Mouse (Mus musculus) embryonic stem cell, embryonic (primary cell): ENCODE measurements at regions not wholly inside any gene's neighbourhood (a gene's known extent, or its start where the extent isn't known, plus 50 kb on each side); places are given as distances from the start of the nearest gene placed in this dataset.

ENCODE experiments used
- CTCF ChIA-PET, 4 experiments: fragments of 300-600 bp in 2 of 4; fragments of 350-600 bp in 2 of 4; sonication (Branson Sonifier 250); formaldehyde crosslinking; loops; one replicate each; lab custom pipeline; 2022; ENCODE audit warnings: inconsistent platforms in 2 of 4; lab: Charles Lee
- POLR2A ChIA-PET, 4 experiments: fragments of 300-600 bp in 2 of 4; fragments of 350-600 bp in 2 of 4; sonication (Branson Sonifier 250); formaldehyde crosslinking; loops; one replicate each; lab custom pipeline; 2022; ENCODE audit warnings: antibody characterized with exemption in 4 of 4, inconsistent platforms in 1 of 4; lab: Charles Lee

DNA sequence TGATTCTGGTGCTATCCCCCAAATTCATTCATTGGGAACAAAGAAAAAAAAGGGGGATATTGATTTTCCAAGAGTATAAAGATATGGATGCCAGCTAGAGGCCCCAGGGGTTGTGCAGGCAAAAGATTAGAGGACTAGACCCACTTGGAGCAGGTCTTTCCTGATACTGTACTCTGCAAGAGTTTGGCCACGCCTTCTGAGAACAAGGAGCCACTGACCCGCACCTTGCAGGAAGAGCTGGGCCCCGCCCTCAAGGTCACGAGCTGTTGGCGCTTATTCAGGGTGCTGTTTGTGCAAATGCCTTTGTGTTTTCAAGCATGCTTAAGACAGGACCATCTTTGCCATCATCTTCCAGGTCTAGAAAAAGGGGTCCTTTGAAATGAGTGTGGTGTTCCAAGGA, 54.5 kb upstream of the Slc7a1 start:
- POLR2A ChIA-PET: interaction anchor here in 3 of 4 experiments (0.6 to 1.9 kb wide), 5 partner anchors 12 to 70 kb away, joined by 3 to 10 read pairs (median 3); no protein-coding TSS in a partner anchor
- CTCF ChIA-PET: interaction anchor here (0.6 to 2.0 kb wide), 9 partner anchors 12 to 354 kb away, joined by 3 to 8 read pairs (median 4); no protein-coding TSS in a partner anchor

DNA sequence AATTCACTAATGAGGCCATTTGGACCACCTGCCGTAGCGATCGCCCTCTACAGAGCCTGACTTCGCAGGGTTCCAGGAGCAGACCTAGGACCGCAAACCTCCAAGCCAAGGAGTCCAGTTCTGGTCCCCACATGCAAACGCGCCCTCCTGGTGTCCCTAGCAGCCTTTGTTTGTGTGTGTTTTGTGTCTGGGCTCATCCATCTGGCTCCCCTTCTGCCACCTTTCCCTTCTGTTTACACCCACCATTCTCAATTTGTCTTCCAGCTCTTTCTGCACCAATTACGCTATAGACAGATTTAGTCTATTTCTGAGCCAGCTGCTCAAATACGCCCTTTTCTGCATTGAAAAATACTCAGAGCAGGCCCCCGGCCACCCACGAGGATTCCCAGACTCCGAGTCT, 54.1 kb upstream of the Slc7a1 start:
- POLR2A ChIA-PET: interaction anchor here in 2 of 4 experiments (0.6 to 1.9 kb wide), 3 partner anchors 13 to 60 kb away, joined by 3 to 10 read pairs (median 3); no protein-coding TSS in a partner anchor
- CTCF ChIA-PET: interaction anchor here (0.6 to 1.6 kb wide), 10 partner anchors 12 to 1099 kb away, joined by 3 to 6 read pairs (median 3); no protein-coding TSS in a partner anchor

DNA sequence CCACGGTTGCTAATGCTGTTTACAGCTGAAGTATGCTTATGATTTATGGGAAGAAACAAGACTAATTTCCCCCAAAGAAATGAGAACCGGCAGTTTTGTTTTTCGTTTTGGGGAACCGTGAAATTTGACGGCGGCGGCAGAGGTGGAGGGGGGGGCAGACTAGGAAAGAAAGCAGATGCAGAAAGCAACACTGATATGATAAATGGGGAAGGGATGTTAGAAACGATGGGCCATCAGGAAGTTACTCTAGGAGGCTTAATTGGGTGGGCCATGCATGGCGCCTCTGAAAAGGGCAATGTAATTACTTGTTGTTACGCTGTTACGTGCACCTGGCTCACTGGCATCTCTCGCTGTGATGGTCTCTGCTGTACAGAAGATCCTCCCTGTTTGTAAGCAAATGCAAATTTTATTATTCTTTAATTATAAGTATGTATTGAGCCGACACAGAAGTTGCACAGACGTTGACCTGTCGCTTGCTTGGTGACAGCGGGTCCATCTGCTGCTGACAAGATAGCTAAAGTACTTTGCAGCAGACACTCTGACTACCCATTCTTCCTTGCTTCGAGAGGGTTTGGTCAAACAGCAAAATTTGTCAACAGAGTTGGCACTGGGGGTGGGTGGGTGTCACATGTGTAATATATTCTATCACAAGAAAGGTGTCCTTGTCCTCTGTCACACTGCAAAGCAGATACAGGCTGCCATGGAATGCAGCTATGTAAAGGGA, 53.4 kb upstream of the Slc7a1 start:
- ChIA-PET CTCF (interaction anchor here (0.6 to 4.5 kb wide), 13 partner anchors 11 to 1100 kb away, joined by 3 to 24 read pairs (median 4); no protein-coding TSS in a partner anchor), POLR2A (interaction anchor here in 3 of 4 experiments (0.6 to 1.3 kb wide), 3 partner anchors 21 to 57 kb away, joined by 3 read pairs; no protein-coding TSS in a partner anchor)

DNA sequence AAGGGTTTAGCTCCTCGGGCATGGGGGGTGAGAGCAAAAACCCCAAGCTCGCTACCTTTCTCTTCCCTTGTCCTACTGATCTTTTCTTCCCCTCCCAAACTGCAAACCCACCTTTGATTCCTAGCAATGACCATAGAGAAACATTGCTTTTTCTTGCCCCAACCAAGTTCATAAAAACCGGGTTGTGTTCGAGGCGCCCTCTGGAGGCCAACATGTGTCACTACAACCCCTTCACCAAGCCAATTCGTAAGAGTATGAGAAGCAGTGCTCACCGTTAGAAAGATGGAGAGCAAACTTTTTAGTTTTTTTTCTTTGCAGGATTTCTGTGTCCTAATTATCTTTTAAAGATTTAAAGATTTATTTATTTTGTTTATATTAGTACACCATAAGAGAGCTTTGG, 52.1 kb upstream of the Slc7a1 start:
- POLR2A ChIA-PET: interaction anchor here in 2 of 4 experiments (0.5 to 1.0 kb wide), 3 partner anchors 15 to 52 kb away, joined by 3 read pairs; partner anchors contain the start of gene Slc7a1 (in 1 of the 2)
- CTCF ChIA-PET: interaction anchor here in 3 of 4 experiments (0.5 to 4.5 kb wide), 11 partner anchors 14 to 119 kb away, joined by 3 to 24 read pairs (median 6); no protein-coding TSS in a partner anchor

DNA sequence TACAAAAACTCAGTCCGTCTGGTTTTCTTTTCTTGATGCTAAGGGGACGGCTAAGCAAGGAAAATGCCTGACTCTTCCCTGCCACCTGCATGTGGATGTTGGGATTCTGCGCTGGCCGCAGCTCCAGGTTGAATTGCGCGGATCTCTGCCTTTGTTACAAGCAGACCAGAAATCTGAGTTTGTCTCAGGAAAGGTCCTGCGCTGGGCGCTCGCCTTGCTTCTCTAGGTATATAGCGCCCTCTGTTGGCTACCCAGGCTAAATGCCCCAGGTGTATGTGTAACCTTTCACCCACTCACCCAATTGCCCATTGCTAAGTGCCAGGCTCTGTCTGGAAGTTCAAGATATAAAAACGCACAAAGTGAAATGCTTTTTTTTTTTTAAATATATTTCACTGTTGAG, 51.2 kb upstream of the Slc7a1 start:
- ChIA-PET POLR2A (interaction anchor here in 2 of 4 experiments (0.7 to 2.1 kb wide), 9 partner anchors 15 to 123 kb away, joined by 3 to 8 read pairs (median 3); partner anchors contain the start of gene Slc7a1 (in 1 of the 2)), CTCF (interaction anchor here (0.7 to 4.5 kb wide), 25 partner anchors 16 to 251 kb away, joined by 3 to 24 read pairs (median 5); no protein-coding TSS in a partner anchor)
